Mouse (Mus musculus): ENCODE measurements around the gene Ccdc122. TPM values are rescaled to one million over a fixed set of nuclear protein-coding genes. Genes with fewer than 3 reads are reported as not detected.

The Ccdc122 gene
- total and polyA plus RNA-seq, 2 experiments from 2014 or later, result 1.6 to 2.0 TPM

- TF ChIP-seq CTCF (IDR thresholded peaks at IDR 0.05), result no peak
- 91% methylated on average over 4 of the region's 4 CpGs for WGBS
These were observed 108.5 kb downstream of the Ccdc122 start for GRCm38 (mm10) chr14:77145103-77145502.

GRCm38 (mm10) chr14:77147635-77148034 lies 111.1 kb downstream of the Ccdc122 start:
- Histone ChIP-seq H3K36me3 (ENCODE audit: insufficient read depth, low read length) (no peaks in the 10 kb centered on the region), H3K9me3 (ENCODE audit: low read length) (no peaks in the 10 kb centered on the region), H3K4me1 (ENCODE audit: insufficient read depth, low read length) (no peaks in the 10 kb centered on the region), H3K4me3 (ENCODE audit: low read depth, low read length) (no peak overlapping the region), H3K4me2 (ENCODE audit: low read depth, low read length, poor library complexity, severe bottlenecking) (no peak overlapping the region), H3K27ac (ENCODE audit: low read depth, low read length) (no peak overlapping the region), H3K9ac (replicated peaks; ENCODE audit: low read length, poor library complexity, severe bottlenecking) (no peak overlapping the region), H3K27me3 (ENCODE audit: insufficient read depth, low read length) (no peaks in the 10 kb centered on the region)
- no peak for DNase-seq (ENCODE audit: low spot score)
- TF ChIP-seq CTCF (IDR thresholded peaks at IDR 0.05), result no peak
- no peak for ATAC-seq (ENCODE audit: low FRiP score)
- 97% methylated on average over 1 of the region's 1 CpGs for WGBS

More at GRCm38 (mm10) chr14:77145103-77145502, 108.5 kb downstream of the Ccdc122 start:
- Histone ChIP-seq H3K4me2 (ENCODE audit: low read depth, low read length, poor library complexity, severe bottlenecking) (no peak overlapping the region), H3K4me3 (ENCODE audit: low read depth, low read length) (no peak overlapping the region), H3K9ac (replicated peaks; ENCODE audit: low read length, poor library complexity, severe bottlenecking) (no peak overlapping the region), H3K36me3 (ENCODE audit: insufficient read depth, low read length) (no peaks in the 10 kb centered on the region), H3K4me1 (ENCODE audit: insufficient read depth, low read length) (no peaks in the 10 kb centered on the region), H3K27me3 (ENCODE audit: insufficient read depth, low read length) (no peaks in the 10 kb centered on the region), H3K9me3 (ENCODE audit: low read length) (no peaks in the 10 kb centered on the region), H3K27ac (ENCODE audit: low read depth, low read length) (no peak overlapping the region)
- ATAC-seq (ENCODE audit: low FRiP score), result no peak
- no peak for DNase-seq (ENCODE audit: low spot score)

- TF ChIP-seq CTCF (IDR thresholded peaks at IDR 0.05), result no peak
- no peak for ATAC-seq (ENCODE audit: low FRiP score)
- Histone ChIP-seq H3K4me3 (ENCODE audit: low read depth, low read length) (no peak overlapping the region), H3K27me3 (ENCODE audit: insufficient read depth, low read length) (no peaks in the 10 kb centered on the region), H3K27ac (ENCODE audit: low read depth, low read length) (no peak overlapping the region), H3K9me3 (ENCODE audit: low read length) (no peaks in the 10 kb centered on the region), H3K36me3 (ENCODE audit: insufficient read depth, low read length) (no peaks in the 10 kb centered on the region), H3K4me2 (ENCODE audit: low read depth, low read length, poor library complexity, severe bottlenecking) (no peak overlapping the region), H3K9ac (replicated peaks; ENCODE audit: low read length, poor library complexity, severe bottlenecking) (no peak overlapping the region), H3K4me1 (ENCODE audit: insufficient read depth, low read length) (peaks cover under 1% of the 10 kb centered on the region; the same call in 1 of the 2 replicates)
- 64% methylated on average over 6 of the region's 6 CpGs for WGBS
- no peak for DNase-seq (ENCODE audit: low spot score)
These were observed 114.0 kb downstream of the Ccdc122 start for GRCm38 (mm10) chr14:77150556-77150955.

DNA sequence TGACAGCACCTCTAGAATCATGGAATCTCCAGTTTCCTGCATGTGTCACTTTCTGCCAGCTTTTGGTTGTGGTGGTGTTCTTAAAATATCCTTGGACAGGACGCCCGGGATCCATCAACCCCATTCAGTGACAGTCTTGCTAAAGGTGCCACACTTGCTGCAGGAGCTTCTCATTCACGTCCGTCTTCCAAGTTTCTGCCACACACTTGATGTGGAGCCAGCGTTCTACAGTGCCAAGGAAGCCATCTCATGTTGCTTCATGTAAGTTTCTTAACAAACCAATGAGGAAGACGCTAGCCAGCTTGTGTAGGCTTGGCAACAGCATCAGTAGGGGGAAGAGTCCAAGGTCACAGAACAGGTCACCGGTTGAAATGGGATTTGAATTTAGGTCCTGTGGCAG lies 114.9 kb downstream of the Ccdc122 start:
- WGBS, result 92% methylated on average over 7 of the region's 7 CpGs
- H3K4me3 ChIP-seq (ENCODE audit: low read depth, low read length), result no peak overlapping the region
- no peak overlapping the region for H3K9ac ChIP-seq (replicated peaks; ENCODE audit: low read length, poor library complexity, severe bottlenecking)
- H3K4me2 ChIP-seq (ENCODE audit: low read depth, low read length, poor library complexity, severe bottlenecking), result no peak overlapping the region
- no peak overlapping the region for H3K27ac ChIP-seq (ENCODE audit: low read depth, low read length)
- H3K36me3 ChIP-seq (ENCODE audit: insufficient read depth, low read length), result no peaks in the 10 kb centered on the region
- TF ChIP-seq CTCF (IDR thresholded peaks at IDR 0.05), result no peak
- H3K9me3 ChIP-seq (ENCODE audit: low read length), result no peaks in the 10 kb centered on the region
- no peaks in the 10 kb centered on the region for H3K27me3 ChIP-seq (ENCODE audit: insufficient read depth, low read length)
- no peak for DNase-seq (ENCODE audit: low spot score)
- ATAC-seq (ENCODE audit: low FRiP score), result no peak
- peaks cover 6% of the 10 kb centered on the region; the same call in 1 of the 2 replicates for H3K4me1 ChIP-seq (ENCODE audit: insufficient read depth, low read length)

- Histone ChIP-seq H3K36me3 (ENCODE audit: insufficient read depth, low read length) (no peaks in the 10 kb centered on the region), H3K4me3 (ENCODE audit: low read depth, low read length) (peak within 1 kb of the TSS; percentile 95), H3K9me3 (ENCODE audit: low read length) (no peaks in the 10 kb centered on the region), H3K27ac (ENCODE audit: low read depth, low read length) (peak within 1 kb of the TSS; percentile 72), H3K27me3 (ENCODE audit: insufficient read depth, low read length) (no peaks in the 10 kb centered on the region), H3K4me2 (ENCODE audit: low read depth, low read length, poor library complexity, severe bottlenecking) (peak within 1 kb of the TSS; percentile 85), H3K9ac (replicated peaks; ENCODE audit: low read length, poor library complexity, severe bottlenecking) (peak within 1 kb of the TSS; percentile 88), H3K4me1 (ENCODE audit: insufficient read depth, low read length) (peaks cover 11% of the 10 kb centered on the region)
- peak; percentile 43 for TF ChIP-seq CTCF (IDR thresholded peaks at IDR 0.05)
- peak; percentile 96 for DNase-seq (ENCODE audit: low spot score)
- ATAC-seq (ENCODE audit: low FRiP score), result peak; percentile 91
- under 1% methylated on average over 66 of the region's 73 CpGs for WGBS
These were observed 119.8 kb downstream of the Ccdc122 start, which contains the start of gene Enox1 for GRCm38 (mm10) chr14:77156222-77156910. Enox1 (plus strand) TSS chr14:77156763.

DNA sequence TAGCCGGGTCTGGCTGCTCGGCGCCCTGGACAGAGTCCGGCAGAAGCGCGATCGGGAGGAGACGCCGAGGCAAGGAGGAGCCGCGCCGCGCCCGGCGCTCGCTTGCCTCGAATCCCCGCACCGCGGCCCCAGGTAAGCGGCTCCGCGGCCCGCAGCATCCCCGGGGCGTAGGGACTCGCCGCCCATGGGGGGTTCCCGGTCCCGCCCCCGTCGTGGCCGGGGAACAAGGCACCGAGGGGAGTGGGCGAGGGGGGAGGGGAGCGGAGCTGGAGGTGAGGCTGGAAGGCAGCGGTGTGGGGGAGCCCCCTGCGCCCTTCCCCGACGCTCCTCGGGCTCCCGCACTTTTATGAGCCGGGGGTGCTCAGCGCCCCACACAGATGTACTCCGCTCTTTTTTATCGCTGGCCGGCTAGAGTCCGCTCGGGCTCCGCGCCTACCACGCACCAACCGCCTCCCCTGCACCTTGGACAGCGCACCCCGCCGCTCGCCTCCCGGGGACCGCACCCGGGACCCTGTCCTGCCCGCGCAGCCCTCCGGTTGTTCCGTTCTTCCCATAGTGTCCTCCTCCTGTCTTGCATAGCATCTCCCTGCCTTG lies 120.4 kb downstream of the Ccdc122 start:
- peak overlapping the region; percentile 88 for H3K9ac ChIP-seq (replicated peaks; ENCODE audit: low read length, poor library complexity, severe bottlenecking)
- H3K4me3 ChIP-seq (ENCODE audit: low read depth, low read length), result peak overlapping the region; percentile 95
- H3K4me1 ChIP-seq (ENCODE audit: insufficient read depth, low read length), result peaks cover 11% of the 10 kb centered on the region
- H3K27me3 ChIP-seq (ENCODE audit: insufficient read depth, low read length), result no peaks in the 10 kb centered on the region
- ATAC-seq (ENCODE audit: low FRiP score) (peak; percentile 32), DNase-seq (ENCODE audit: low spot score) (no peak)
- H3K36me3 ChIP-seq (ENCODE audit: insufficient read depth, low read length), result no peaks in the 10 kb centered on the region
- WGBS, result under 1% methylated on average over 27 of the region's 64 CpGs
- H3K27ac ChIP-seq (ENCODE audit: low read depth, low read length), result peak overlapping the region; percentile 72
- H3K9me3 ChIP-seq (ENCODE audit: low read length), result no peaks in the 10 kb centered on the region
- TF ChIP-seq CTCF (IDR thresholded peaks at IDR 0.05), result no peak
- H3K4me2 ChIP-seq (ENCODE audit: low read depth, low read length, poor library complexity, severe bottlenecking), result peak overlapping the region; percentile 85
